Mouse (Mus musculus): ENCODE data around the gene Mageb1.
"Not testable (repeated sequence)": the region's sequence is repeated elsewhere in the genome, so short reads cannot be mapped to it uniquely, and the experiment has no call there.

Mageb1 gene

GRCm38 (mm10) chrX:92016233-92016632 is at the start of gene Mageb1:
Gene Mageb1, minus strand, starts transcription at chrX:92016333.
- DNase-seq, result not testable (repeated sequence)

All from lung, postnatal 36 days (tissue).